Mouse (Mus musculus) MEL (cell line): ENCODE results near the gene Kank3. TPM values are rescaled to one million over a fixed set of nuclear protein-coding genes. Genes with fewer than 3 reads are reported as not detected.

Source experiments
- DNase-seq: peaks from one replicate; pipeline ENCODE4 v3.0.0; 2011; ENCODE audit warnings: low read depth, low spot score
- H3K27ac ChIP-seq: 2 replicates; pipeline ENCODE4 v1.5.1; 2012; ENCODE audit warnings: low read depth, mild to moderate bottlenecking, control low read depth, low read length, moderate library complexity; ENCODE audit not compliant: control insufficient read depth
- H3K27me3 ChIP-seq, 2 experiments: fragments of 150-350 bp in 1 of 2; sonication (generic) in 1 of 2; 2 replicates each; pipeline ENCODE4 v1.6.1; 2012; ENCODE audit warnings: low read length in 2 of 2, mild to moderate bottlenecking in 2 of 2, improper control_type of control experiment in 1 of 2, moderate library complexity in 1 of 2; ENCODE audit not compliant: insufficient read depth in 2 of 2, control insufficient read depth in 1 of 2
- H3K36me3 ChIP-seq, 2 experiments: 2 replicates each; pipeline ENCODE4 v1.6.1; 2012 to 2014; ENCODE audit warnings: low read length in 2 of 2, improper control_type of control experiment in 1 of 2, inconsistent platforms in 1 of 2, mild to moderate bottlenecking in 1 of 2; ENCODE audit not compliant: insufficient read depth in 2 of 2, control insufficient read depth in 1 of 2
- H3K4me1 ChIP-seq, 2 experiments: fragments of 150-350 bp in 1 of 2; sonication (generic) in 1 of 2; 2 replicates each; pipeline ENCODE4 v1.6.1; 2012; ENCODE audit warnings: low read length in 2 of 2, improper control_type of control experiment in 1 of 2, mild to moderate bottlenecking in 1 of 2; ENCODE audit not compliant: insufficient read depth in 2 of 2, control insufficient read depth in 1 of 2
- H3K4me3 ChIP-seq, 2 experiments: fragments of 150-350 bp in 1 of 2; sonication (generic) in 1 of 2; 2 replicates each; pipeline ENCODE4 v1.5.1; 2012; ENCODE audit warnings: low read depth in 2 of 2, low read length in 2 of 2, mild to moderate bottlenecking in 2 of 2, moderate library complexity in 2 of 2, control low read depth in 1 of 2, improper control_type of control experiment in 1 of 2; ENCODE audit not compliant: control insufficient read depth in 1 of 2, insufficient read depth in 1 of 2
- H3K79me2 ChIP-seq: 2 replicates; pipeline ENCODE4 v1.6.1; 2012; ENCODE audit warnings: mild to moderate bottlenecking, low read length, moderate library complexity; ENCODE audit not compliant: control insufficient read depth, poor library complexity, insufficient read depth
- H3K9ac ChIP-seq: 2 replicates; pipeline ENCODE4 v1.6.1; 2012; ENCODE audit warnings: low read depth, mild to moderate bottlenecking, control low read depth, low read length, moderate library complexity; ENCODE audit not compliant: control insufficient read depth, poor library complexity, severe bottlenecking
- H3K9me3 ChIP-seq: fragments of 150-350 bp; sonication (generic); replicated peaks from 2 replicates; pipeline ENCODE4 v1.6.1; 2012; ENCODE audit warnings: mild to moderate bottlenecking, low read length, improper control_type of control experiment, moderate library complexity; ENCODE audit not compliant: insufficient read depth
- CTCF ChIP-seq, 3 experiments: IDR thresholded peaks in 2 of 3; conservative IDR thresholded peaks in 1 of 3; 2 replicates each; pipeline ENCODE4 v1.5.1; 2011 to 2012; ENCODE audit warnings: low read length in 3 of 3, low read depth in 2 of 3, mild to moderate bottlenecking in 2 of 3, improper control_type of control experiment in 1 of 3, inconsistent platforms in 1 of 3, mixed read lengths in 1 of 3, moderate library complexity in 1 of 3; ENCODE audit not compliant: control insufficient read depth in 1 of 3, insufficient read depth in 1 of 3, poor library complexity in 1 of 3, severe bottlenecking in 1 of 3
- E2F4 ChIP-seq: IDR thresholded peaks from 2 replicates; pipeline ENCODE4 v1.6.1; 2011; ENCODE audit warnings: low read depth, low read length, improper control_type of control experiment, borderline replicate concordance
- MYB ChIP-seq: IDR thresholded peaks from 2 replicates; pipeline ENCODE4 v1.6.1; 2011; ENCODE audit warnings: mild to moderate bottlenecking, low read depth, low read length, improper control_type of control experiment
- NRF1 ChIP-seq: IDR thresholded peaks from 2 replicates; pipeline ENCODE4 v1.6.1; 2014; ENCODE audit warnings: low read depth, mild to moderate bottlenecking, inconsistent platforms, low read length, improper control_type of control experiment, moderate library complexity; ENCODE audit not compliant: poor library complexity, insufficient read depth, severe bottlenecking
- POLR2AphosphoS2 ChIP-seq: IDR thresholded peaks from 2 replicates; pipeline ENCODE4 v1.6.1; 2011; ENCODE audit warnings: low read length, improper control_type of control experiment
- RAD21 ChIP-seq: IDR thresholded peaks from 2 replicates; pipeline ENCODE4 v1.6.1; 2011; ENCODE audit warnings: mild to moderate bottlenecking, low read depth, low read length, improper control_type of control experiment
- SMC3 ChIP-seq: IDR thresholded peaks from 2 replicates; pipeline ENCODE4 v1.6.1; 2011; ENCODE audit warnings: low read depth, low read length, improper control_type of control experiment
- TAL1 ChIP-seq: IDR thresholded peaks from 2 replicates; pipeline ENCODE4 v1.6.1; 2012; ENCODE audit warnings: mild to moderate bottlenecking, inconsistent platforms, low read length, moderate library complexity, mixed read lengths
- ZC3H11A ChIP-seq: IDR thresholded peaks from 2 replicates; pipeline ENCODE4 v1.6.1; 2012; ENCODE audit warnings: low read depth, mild to moderate bottlenecking, inconsistent platforms, low read length, improper control_type of control experiment
- polyA plus RNA-seq, 2 experiments: library from polyadenylated mRNA; stranded (reverse) in 1 of 2; unstranded in 1 of 2; fragments of >175 nt in 1 of 2; fragments of >200 nt in 1 of 2; gene quantifications; 2 replicates each; pipeline versions ENCODE4 v1.2.1 to v1.2.4; 2012; ENCODE audit warnings: low replicate concordance in 2 of 2, low read depth in 1 of 2; ENCODE audit not compliant: insufficient read length in 2 of 2, insufficient read depth in 1 of 2, missing spikeins in 1 of 2
- total RNA-seq: library from RNA; depleted of rRNA; stranded (reverse); fragments of 300-350 nt; gene quantifications from 2 replicates; pipeline ENCODE4 v1.2.3, GENCODE M21; 2012

The Kank3 gene
- total and polyA plus RNA-seq, 3 experiments: 5.2 to 5.5 TPM; not detected in 1

DNA sequence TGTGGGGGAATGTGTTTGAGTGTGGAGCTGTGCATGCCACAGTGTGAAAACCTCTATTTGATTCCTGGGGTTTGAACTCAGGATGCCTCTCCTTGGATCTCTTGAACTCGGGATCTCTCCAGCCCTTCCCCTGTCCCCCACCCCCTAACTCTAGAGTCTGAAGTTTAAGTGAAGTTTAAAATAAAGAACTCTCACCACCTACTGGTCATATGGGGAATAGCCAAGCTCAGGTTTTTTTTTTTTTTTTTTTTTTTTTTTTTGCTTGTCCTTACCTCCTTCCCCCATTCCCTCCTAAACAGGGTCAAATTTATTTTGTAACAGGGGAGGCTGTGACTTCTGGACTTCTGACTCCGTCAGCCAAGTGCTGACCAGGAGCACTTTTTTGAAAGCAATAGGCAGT lies 8.1 kb upstream of the Kank3 start:
- Histone ChIP-seq H3K9me3 (no peaks in the 10 kb centered on the region), H3K36me3 (no peaks in the 10 kb centered on the region), H3K4me3 (no peak overlapping the region), H3K27ac (no peak overlapping the region), H3K79me2 (no peaks in the 10 kb centered on the region), H3K27me3 (no peaks in the 10 kb centered on the region; a peak in 1 of 4 replicates), H3K4me1 (peaks cover 0 to 4% of the 10 kb centered on the region in 2 experiments; a peak in 1 of 4 replicates), H3K9ac (no peak overlapping the region)
- TF ChIP-seq ZC3H11A (peak; percentile 34), CTCF (IDR thresholded peaks at IDR 0.05 in 2 of 3, conservative IDR thresholded peaks at IDR 0.05 in 1 of 3; ENCODE audit: control insufficient read depth in 1 of 3, insufficient read depth in 1 of 3, low read depth in 2 of 3, low read length in 3 of 3, poor library complexity in 1 of 3, severe bottlenecking in 1 of 3) (peak in 2 of 3 experiments; percentile 47 to 50; a peak in 4 of 6 replicates), SMC3 (peak; percentile 53), MYB (no peak), E2F4 (no peak), RAD21 (peak; percentile 60)
- no peak for DNase-seq

DNA sequence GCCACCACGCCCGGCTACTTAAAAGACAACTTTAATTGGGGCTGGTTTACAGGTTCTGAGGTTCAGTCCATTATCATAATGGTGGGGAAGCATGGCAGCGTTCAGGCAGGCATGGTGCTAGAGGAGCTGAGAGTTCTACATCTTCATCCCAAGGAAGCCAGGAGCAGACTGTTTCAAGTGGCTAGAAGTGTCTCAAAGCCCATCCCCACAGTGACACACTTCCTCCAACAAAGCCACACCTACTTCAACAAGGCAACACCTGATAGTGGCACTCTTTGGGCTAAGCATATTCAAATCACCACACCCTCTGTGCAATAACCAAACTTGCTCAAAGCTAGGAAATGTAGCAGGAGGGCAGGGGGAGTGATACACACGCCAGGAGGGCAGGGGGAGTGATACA lies 6.1 kb upstream of the Kank3 start:
- H3K27ac ChIP-seq: no peak overlapping the region
- H3K27me3 ChIP-seq: no peaks in the 10 kb centered on the region; a peak in 1 of 4 replicates
- peaks cover 2 to 4% of the 10 kb centered on the region in 2 experiments; a peak in 2 of 4 replicates for H3K4me1 ChIP-seq
- 0 out of 4 replicates have a peak, but pooled peaks cover 0 to 2% of the 10 kb centered on the region in 2 experiments for H3K36me3 ChIP-seq
- no peak overlapping the region for H3K9ac ChIP-seq
- no peak for TF ChIP-seq TAL1
- TF ChIP-seq NRF1: no peak
- H3K9me3 ChIP-seq: no peaks in the 10 kb centered on the region
- H3K79me2 ChIP-seq: no peaks in the 10 kb centered on the region
- H3K4me3 ChIP-seq: no peak overlapping the region
- peak; percentile 46 for DNase-seq

DNA sequence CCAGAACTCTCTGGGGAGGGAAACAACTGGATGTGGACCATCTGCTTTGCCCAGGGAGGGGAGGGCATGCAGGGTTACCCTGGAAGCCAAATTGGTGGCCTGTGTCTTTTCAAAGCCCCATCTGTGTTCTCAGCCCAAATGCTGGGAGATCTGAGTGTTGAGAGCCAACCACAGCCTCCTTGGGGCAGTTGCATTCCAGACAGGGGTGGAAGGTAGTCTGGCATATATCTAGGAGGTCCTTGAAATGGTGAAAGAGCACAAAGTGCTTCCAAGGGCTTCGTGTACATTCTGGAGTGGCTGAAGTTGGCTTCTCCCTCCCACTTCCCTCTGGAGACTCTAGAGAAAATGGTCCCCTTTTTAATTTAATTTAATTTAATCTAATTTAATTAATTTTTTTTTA lies 5.6 kb upstream of the Kank3 start:
- H3K9me3 ChIP-seq: no peaks in the 10 kb centered on the region
- TF ChIP-seq POLR2AphosphoS2: no peak
- no peak for TF ChIP-seq CTCF (IDR thresholded peaks at IDR 0.05 in 2 of 3, conservative IDR thresholded peaks at IDR 0.05 in 1 of 3; ENCODE audit: control insufficient read depth in 1 of 3, insufficient read depth in 1 of 3, low read depth in 2 of 3, low read length in 3 of 3, poor library complexity in 1 of 3, severe bottlenecking in 1 of 3)
- TF ChIP-seq, all 39 proteins: peak for 0
- Histone ChIP-seq H3K79me2 (no peaks in the 10 kb centered on the region), H3K36me3 (peaks cover 0 to 2% of the 10 kb centered on the region in 2 experiments; a peak in 1 of 4 replicates), H3K4me3 (no peak overlapping the region), H3K27me3 (no peaks in the 10 kb centered on the region; a peak in 1 of 4 replicates), H3K4me1 (peaks cover 2 to 4% of the 10 kb centered on the region in 2 experiments; a peak in 2 of 4 replicates), H3K9ac (no peak overlapping the region), H3K27ac (no peak overlapping the region)
- DNase-seq: no peak
